Mouse (Mus musculus) E14TG2a.4 (cell line): ENCODE measurements at regions not wholly inside any gene's neighbourhood (a gene's known extent, or its start where the extent isn't known, plus 50 kb on each side); places are given as distances from the start of the nearest gene placed in this dataset.

Experiments
- CTCF ChIP-seq: conservative IDR thresholded peaks from 2 replicates; pipeline ENCODE4 v1.5.1; 2014; ENCODE audit warnings: low read length
- NANOG ChIP-seq: IDR thresholded peaks from 2 replicates; pipeline ENCODE4 v1.6.1; 2014; ENCODE audit warnings: borderline replicate concordance, low read length, mixed read lengths

DNA sequence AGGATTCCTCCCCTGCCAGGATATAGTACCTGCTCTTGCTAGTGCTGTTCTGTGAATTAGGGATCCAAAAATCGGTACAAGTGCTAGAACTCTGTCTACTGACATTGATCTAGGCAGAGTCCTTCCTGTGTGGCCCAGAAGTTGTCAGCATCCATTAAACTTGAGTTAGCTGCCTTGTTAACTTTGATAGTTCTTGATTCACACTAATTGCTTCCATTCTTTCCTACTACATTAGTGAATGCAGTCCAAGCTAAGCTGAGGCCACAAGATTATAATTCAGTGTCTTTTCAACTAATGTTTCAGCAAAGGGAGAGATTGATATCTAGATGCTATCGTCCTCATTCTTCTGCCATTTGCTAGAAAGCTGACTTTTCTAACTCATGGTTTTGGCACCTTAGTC lies 58.3 kb upstream of the A730009L09Rik start:
- TF ChIP-seq CTCF = no peak
- no peak for TF ChIP-seq NANOG
